Mouse (Mus musculus) liver, embryonic 15.5 days (tissue): Measurements from ENCODE around the gene Hspg2. TPM values are rescaled to one million over a fixed set of nuclear protein-coding genes. Genes with fewer than 3 reads are reported as not detected.
"Not testable (repeated sequence)": the region's sequence is repeated elsewhere in the genome, so short reads cannot be mapped to it uniquely, and the experiment has no call there.

ENCODE experiments used
- ATAC-seq: fragments of 200-750 bp; cut with Nextera tagmentation; 2 replicates; pipeline ENCODE4 v1.8.0; 2017; ENCODE audit warnings: moderate number of reproducible peaks, mild to moderate bottlenecking, moderate library complexity; ENCODE audit not compliant: insufficient read depth
- H3K27ac ChIP-seq: fragments of 300-500 bp; sonication (generic); replicated peaks from 2 replicates; pipeline ENCODE4 v1.5.1; 2015; ENCODE audit warnings: mild to moderate bottlenecking, inconsistent platforms
- H3K27me3 ChIP-seq: fragments of 300-500 bp; sonication (generic); 2 replicates; pipeline ENCODE4 v1.6.1; 2015; ENCODE audit warnings: mild to moderate bottlenecking, inconsistent platforms
- H3K36me3 ChIP-seq: fragments of 300-500 bp; sonication (generic); replicated peaks from 2 replicates; pipeline ENCODE4 v1.6.1; 2015; ENCODE audit warnings: moderate library complexity, mild to moderate bottlenecking, inconsistent platforms
- H3K4me1 ChIP-seq: fragments of 300-500 bp; sonication (generic); replicated peaks from 2 replicates; pipeline ENCODE4 v1.6.1; 2015; ENCODE audit warnings: inconsistent platforms
- H3K4me2 ChIP-seq: fragments of 300-500 bp; sonication (generic); 2 replicates; pipeline ENCODE4 v1.6.1; 2015; ENCODE audit warnings: moderate library complexity, mild to moderate bottlenecking, inconsistent platforms
- H3K4me3 ChIP-seq: fragments of 300-500 bp; sonication (generic); replicated peaks from 2 replicates; pipeline ENCODE4 v1.5.1; 2015; ENCODE audit warnings: mild to moderate bottlenecking, inconsistent platforms
- H3K9ac ChIP-seq: fragments of 300-500 bp; sonication (generic); 2 replicates; pipeline ENCODE4 v1.6.1; 2015; ENCODE audit warnings: moderate library complexity, mild to moderate bottlenecking, inconsistent platforms
- H3K9me3 ChIP-seq: fragments of 300-500 bp; sonication (generic); replicated peaks from 2 replicates; pipeline ENCODE4 v1.6.1; 2016; ENCODE audit warnings: inconsistent platforms
- WGBS: fragments of 180-500 bp; shearing (Covaris S2); methylation state at CpG from one replicate; pipeline ENCODE4 v1.1.7; 2015; ENCODE audit warnings: mixed read lengths; ENCODE audit not compliant: insufficient replicate concordance; 5-methylcytosine and 5-hydroxymethylcytosine counted together
- polyA plus RNA-seq: library from polyadenylated mRNA; unstranded; fragments of >200 nt; fragmentation: Nextera tagmentation; extraction: Ambion mirVana; gene quantifications from 2 replicates; pipeline ENCODE4 v1.2.1, GENCODE M21; 2015

Gene Hspg2
- polyA plus RNA-seq, result 3.9 and 5.1 TPM in 2 replicates

- peak within 1 kb of the TSS; percentile 57; the same call in 1 of the 2 replicates for H3K9ac ChIP-seq
- no peak within 1 kb of the TSS for H3K27ac ChIP-seq
- WGBS, result 2% methylated on average over 71 of the region's 72 CpGs
- peak within 1 kb of the TSS; percentile 62 for H3K4me3 ChIP-seq
- no peaks in the 10 kb centered on the region for H3K36me3 ChIP-seq
- peak; percentile 74 for ATAC-seq
- peak within 1 kb of the TSS; percentile 84 for H3K4me2 ChIP-seq
- H3K9me3 ChIP-seq, result no peaks in the 10 kb centered on the region
- H3K27me3 ChIP-seq, result peaks cover 17% of the 10 kb centered on the region
- peaks cover 31% of the 10 kb centered on the region for H3K4me1 ChIP-seq
Measured at GRCm38 (mm10) chr4:137468260-137469080, at the start of gene Hspg2. TSS of gene Hspg2 (plus strand) at chr4:137468769.

DNA sequence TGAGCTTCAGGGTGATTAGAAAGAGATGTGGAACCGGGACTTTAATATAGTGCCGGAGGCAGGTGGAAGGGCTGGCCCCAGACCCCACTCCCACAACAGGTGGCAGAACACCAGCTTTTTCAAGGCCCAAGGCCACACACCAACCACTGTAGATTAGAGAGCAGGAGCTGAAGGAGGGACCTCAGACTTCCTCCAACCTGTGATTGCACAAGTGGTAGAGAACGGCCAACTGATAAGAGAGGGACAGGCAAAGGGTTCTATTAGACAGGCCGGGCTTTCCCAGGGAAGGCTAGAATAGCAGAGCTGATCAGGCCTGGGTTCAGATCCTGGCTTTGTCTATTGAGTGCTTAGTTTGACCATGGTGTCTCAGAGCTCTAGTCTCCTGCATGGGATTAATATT is 38.1 kb upstream of the Hspg2 start, which contains the start of gene Cela3b:
TSS of gene Cela3b (minus strand) at position 39 of the 400 bp plus-strand sequence.
- Histone ChIP-seq H3K4me1 (peaks cover 4% of the 10 kb centered on the region), H3K9me3 (no peaks in the 10 kb centered on the region), H3K9ac (no peak within 1 kb of the TSS), H3K4me3 (no peak within 1 kb of the TSS), H3K27me3 (no peaks in the 10 kb centered on the region; the same call in 1 of the 2 replicates), H3K36me3 (no peaks in the 10 kb centered on the region), H3K27ac (no peak within 1 kb of the TSS), H3K4me2 (no peak within 1 kb of the TSS)
- 19% methylated on average over 4 of the region's 4 CpGs for WGBS
- no peak for ATAC-seq

- not testable (repeated sequence) for H3K9ac ChIP-seq, H3K9me3 ChIP-seq, H3K36me3 ChIP-seq, H3K4me2 ChIP-seq, H3K4me3 ChIP-seq, H3K4me1 ChIP-seq, H3K27me3 ChIP-seq
- peak; percentile 72 for ATAC-seq
- peak overlapping the region; percentile 62; the same call in 1 of the 2 replicates for H3K27ac ChIP-seq
- 58% methylated on average over 10 of the region's 10 CpGs for WGBS
Measured at GRCm38 (mm10) chr4:137432700-137433550, 35.6 kb upstream of the Hspg2 start.

DNA sequence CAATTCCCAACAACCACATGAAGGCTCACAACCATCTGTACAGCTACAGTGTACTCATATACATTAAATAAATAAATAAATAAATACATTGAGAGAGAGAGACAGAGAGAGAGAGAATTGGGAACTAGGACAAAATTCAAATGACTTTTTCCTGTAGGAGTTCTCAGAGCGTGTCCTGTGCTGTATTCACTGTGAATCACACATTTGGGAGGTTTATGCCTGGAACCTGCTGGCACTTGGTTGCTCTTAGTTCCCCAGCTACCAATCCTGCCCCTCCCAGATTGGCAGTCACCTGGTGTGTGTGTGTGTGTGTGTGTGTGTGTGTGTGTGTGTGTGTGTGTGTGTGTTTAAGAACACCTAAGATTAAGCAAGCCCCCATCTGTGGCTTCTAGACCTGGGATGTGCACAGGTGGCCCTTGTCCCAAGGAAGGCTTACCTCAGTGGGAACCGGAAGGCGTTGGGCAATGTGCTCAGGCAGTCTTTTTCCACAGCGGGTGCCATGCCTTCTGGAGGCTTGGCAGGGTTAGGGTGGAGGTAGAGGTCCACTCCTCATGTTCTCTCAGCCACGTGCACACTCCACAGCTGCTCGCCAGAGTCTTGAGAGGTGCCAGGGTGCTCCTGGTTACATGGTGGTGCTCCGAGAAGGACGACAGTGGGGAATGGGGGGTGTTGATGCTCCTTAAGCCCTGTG is 31.4 kb upstream of the Hspg2 start:
- peaks cover 24% of the 10 kb centered on the region for H3K4me1 ChIP-seq
- no peaks in the 10 kb centered on the region for H3K9me3 ChIP-seq
- H3K27me3 ChIP-seq, result no peaks in the 10 kb centered on the region
- H3K4me2 ChIP-seq, result no peak overlapping the region
- WGBS, result 78% methylated on average over 8 of the region's 8 CpGs
- no peak overlapping the region for H3K9ac ChIP-seq
- H3K27ac ChIP-seq, result no peak overlapping the region
- H3K36me3 ChIP-seq, result no peaks in the 10 kb centered on the region
- ATAC-seq, result no peak
- H3K4me3 ChIP-seq, result no peak overlapping the region

GRCm38 (mm10) chr4:137438842-137439241 is 29.7 kb upstream of the Hspg2 start:
- ATAC-seq, result peak; percentile 96
- H3K9me3 ChIP-seq, result no peaks in the 10 kb centered on the region
- no peak overlapping the region; the same call in 1 of the 2 replicates for H3K4me3 ChIP-seq
- peaks cover 27% of the 10 kb centered on the region for H3K4me1 ChIP-seq
- H3K27ac ChIP-seq, result peak overlapping the region; percentile 74
- no peaks in the 10 kb centered on the region for H3K27me3 ChIP-seq
- H3K4me2 ChIP-seq, result peak overlapping the region; percentile 55
- WGBS, result 34% methylated on average over 8 of the region's 8 CpGs
- no peaks in the 10 kb centered on the region for H3K36me3 ChIP-seq
- no peak overlapping the region for H3K9ac ChIP-seq

- H3K4me3 ChIP-seq, result no peak overlapping the region
- H3K27ac ChIP-seq, result no peak overlapping the region
- H3K4me1 ChIP-seq, result peaks cover 38% of the 10 kb centered on the region
- no peaks in the 10 kb centered on the region for H3K9me3 ChIP-seq
- H3K36me3 ChIP-seq, result no peaks in the 10 kb centered on the region
- H3K9ac ChIP-seq, result no peak overlapping the region
- no peak for ATAC-seq
- H3K4me2 ChIP-seq, result no peak overlapping the region
- 84% methylated on average over 4 of the region's 4 CpGs for WGBS
- H3K27me3 ChIP-seq, result no peaks in the 10 kb centered on the region
Measured at GRCm38 (mm10) chr4:137441332-137441731, 27.2 kb upstream of the Hspg2 start.

DNA sequence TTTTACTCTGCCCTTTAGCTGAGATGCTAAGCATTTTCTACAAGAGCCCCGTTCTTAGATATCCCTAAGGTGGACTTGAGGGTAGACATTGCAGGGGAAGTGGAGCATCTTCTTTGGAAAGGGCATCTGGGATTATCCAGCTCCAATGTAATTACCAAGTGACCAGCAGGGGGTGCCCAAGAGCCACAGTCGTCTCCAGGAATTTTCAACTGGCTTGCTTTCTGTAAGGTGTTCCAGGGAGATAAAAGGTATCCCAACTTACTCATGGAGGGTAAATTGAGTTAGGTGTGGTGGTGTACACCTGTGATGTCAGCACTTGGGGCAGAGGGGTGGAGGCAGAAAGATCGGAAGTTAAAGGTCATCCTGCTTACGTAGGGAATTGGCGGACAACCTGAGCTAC is 24.9 kb upstream of the Hspg2 start:
- 28% methylated on average over 5 of the region's 5 CpGs for WGBS
- Histone ChIP-seq H3K27me3 (no peaks in the 10 kb centered on the region), H3K36me3 (no peaks in the 10 kb centered on the region), H3K4me3 (no peak overlapping the region), H3K4me2 (peak overlapping the region; percentile 13), H3K4me1 (peaks cover 48% of the 10 kb centered on the region), H3K9ac (no peak overlapping the region), H3K27ac (no peak overlapping the region), H3K9me3 (no peaks in the 10 kb centered on the region)
- no peak for ATAC-seq

DNA sequence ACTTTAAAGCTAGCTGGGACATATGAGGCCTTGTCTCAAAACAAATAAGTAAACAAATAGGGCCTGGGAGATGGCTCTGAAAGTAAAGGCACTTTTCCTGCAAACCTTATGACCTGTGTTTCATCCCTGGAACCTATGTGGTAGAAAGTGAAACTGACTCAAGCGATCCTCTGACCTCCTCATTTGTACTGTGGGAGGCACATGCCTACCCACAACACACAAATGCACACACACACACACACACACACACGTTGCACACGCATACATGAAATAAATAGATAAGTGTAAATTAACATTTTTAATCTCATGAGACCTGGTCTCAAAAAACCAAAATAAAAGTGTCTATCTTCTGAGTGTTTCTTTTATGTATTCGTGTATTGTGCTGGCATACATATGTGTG is 22.7 kb upstream of the Hspg2 start:
- H3K4me1 ChIP-seq, result peaks cover 54% of the 10 kb centered on the region
- H3K9ac ChIP-seq, result no peak overlapping the region
- no peaks in the 10 kb centered on the region for H3K9me3 ChIP-seq
- 79% methylated on average over 4 of the region's 4 CpGs for WGBS
- no peaks in the 10 kb centered on the region for H3K27me3 ChIP-seq
- no peak overlapping the region for H3K4me3 ChIP-seq
- no peaks in the 10 kb centered on the region for H3K36me3 ChIP-seq
- H3K4me2 ChIP-seq, result no peak overlapping the region
- H3K27ac ChIP-seq, result no peak overlapping the region
- ATAC-seq, result no peak

GRCm38 (mm10) chr4:137447363-137448196 is 21.0 kb upstream of the Hspg2 start:
- no peaks in the 10 kb centered on the region for H3K27me3 ChIP-seq
- 48% methylated on average over 7 of the region's 7 CpGs for WGBS
- H3K9ac ChIP-seq, result 0 out of 2 replicates have a peak overlapping the region, but pooled peaks have one; percentile 0
- peak; percentile 87 for ATAC-seq
- H3K36me3 ChIP-seq, result no peaks in the 10 kb centered on the region
- H3K9me3 ChIP-seq, result no peaks in the 10 kb centered on the region
- H3K4me1 ChIP-seq, result peaks cover 54% of the 10 kb centered on the region
- peak overlapping the region; percentile 74 for H3K27ac ChIP-seq
- H3K4me2 ChIP-seq, result peak overlapping the region; percentile 45; the same call in 1 of the 2 replicates
- no peak overlapping the region for H3K4me3 ChIP-seq

GRCm38 (mm10) chr4:137448197-137448596 is 20.4 kb upstream of the Hspg2 start:
- peak overlapping the region; percentile 74; the same call in 1 of the 2 replicates for H3K27ac ChIP-seq
- H3K4me2 ChIP-seq, result no peak overlapping the region
- H3K4me3 ChIP-seq, result no peak overlapping the region
- no peaks in the 10 kb centered on the region for H3K27me3 ChIP-seq
- H3K36me3 ChIP-seq, result no peaks in the 10 kb centered on the region
- WGBS, result 60% methylated on average over 6 of the region's 6 CpGs
- no peak for ATAC-seq
- H3K9ac ChIP-seq, result 0 out of 2 replicates have a peak overlapping the region, but pooled peaks have one; percentile 0
- peaks cover 54% of the 10 kb centered on the region for H3K4me1 ChIP-seq
- H3K9me3 ChIP-seq, result no peaks in the 10 kb centered on the region
